Mouse (Mus musculus) stomach, postnatal 0 days (tissue): ENCODE results near the gene Hcrt.

ENCODE experiments used
- CTCF ChIP-seq: IDR thresholded peaks from 2 replicates; pipeline ENCODE4 v1.5.1; 2016; ENCODE audit warnings: antibody characterized with exemption, low read depth, mild to moderate bottlenecking, moderate library complexity
- EP300 ChIP-seq: optimal IDR thresholded peaks from 2 replicates; pipeline ENCODE3; 2016; ENCODE audit warnings: antibody characterized with exemption

GRCm38 (mm10) chr11:100716649-100717048 lies 46.1 kb downstream of the Hcrt start:
- TF ChIP-seq EP300 (no peak), CTCF (no peak)
